Mouse (Mus musculus) R1 (cell line): Measurements from ENCODE around the gene Lrrn2.
"Not testable (repeated sequence)": the region's sequence is repeated elsewhere in the genome, so short reads cannot be mapped to it uniquely, and the experiment has no call there.

ENCODE experiments used
- DNase-seq: peaks from one replicate; pipeline ENCODE4 v3.0.0-alpha.2; 2018; ENCODE audit warnings: low read depth, low spot score

The Lrrn2 gene

DNA sequence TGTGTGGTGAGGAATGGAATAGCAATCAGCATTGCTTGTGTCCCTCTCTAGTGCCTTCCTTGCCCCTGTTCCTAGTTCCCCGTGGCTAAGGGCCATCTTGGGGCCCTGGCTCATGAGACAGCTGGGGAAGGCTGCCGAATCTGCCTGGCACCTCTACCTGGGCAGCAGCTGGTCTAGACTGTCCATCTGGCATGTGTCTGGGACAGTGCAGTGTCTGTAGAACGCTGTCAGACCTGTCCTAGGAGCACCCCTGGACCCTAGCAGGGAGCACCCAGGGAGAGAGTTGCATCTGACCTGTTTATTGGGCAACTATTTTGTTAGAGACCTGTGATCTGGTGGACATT lies 48.8 kb downstream of the Lrrn2 start:
- no peak for DNase-seq

DNA sequence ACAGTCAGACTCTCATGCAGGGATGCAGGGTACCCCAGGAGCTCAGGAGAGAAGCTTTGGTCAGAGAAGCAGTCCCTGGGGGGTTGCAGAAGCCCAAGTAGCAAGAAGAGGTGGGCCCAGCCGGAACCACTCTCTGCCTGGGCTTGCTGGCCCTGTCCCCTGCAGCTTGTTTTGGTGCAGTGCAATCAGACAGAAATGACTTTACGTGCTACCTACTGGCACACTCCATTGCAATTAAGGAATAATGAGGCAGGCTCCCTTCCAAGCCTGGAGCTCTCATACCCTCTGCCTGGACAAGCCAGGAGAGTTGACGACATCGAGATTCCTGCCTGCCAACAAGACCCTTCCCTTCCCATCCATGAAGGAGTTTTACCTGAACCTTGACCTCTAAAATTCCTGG lies 50.2 kb downstream of the Lrrn2 start:
- no peak for DNase-seq

DNA sequence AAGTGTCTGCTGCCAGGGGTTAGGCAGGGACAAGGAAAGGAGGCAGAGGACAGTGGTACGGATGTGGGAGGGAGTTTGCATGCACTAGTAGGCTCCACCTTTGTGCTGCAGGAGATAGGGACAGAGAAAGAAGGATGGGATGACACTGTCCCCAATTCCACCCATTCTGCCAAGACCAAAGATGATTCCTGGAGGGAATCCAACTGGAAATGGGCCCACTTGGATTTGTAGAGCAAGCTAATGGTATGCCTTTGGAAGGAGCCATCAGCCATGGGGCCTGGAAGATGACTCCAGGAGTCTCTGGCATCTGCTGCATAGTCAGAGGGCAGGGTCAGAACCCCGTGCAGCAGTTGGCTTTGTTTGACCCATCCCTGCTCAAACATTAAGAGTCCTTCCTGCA lies 52.3 kb downstream of the Lrrn2 start:
- no peak for DNase-seq

DNA sequence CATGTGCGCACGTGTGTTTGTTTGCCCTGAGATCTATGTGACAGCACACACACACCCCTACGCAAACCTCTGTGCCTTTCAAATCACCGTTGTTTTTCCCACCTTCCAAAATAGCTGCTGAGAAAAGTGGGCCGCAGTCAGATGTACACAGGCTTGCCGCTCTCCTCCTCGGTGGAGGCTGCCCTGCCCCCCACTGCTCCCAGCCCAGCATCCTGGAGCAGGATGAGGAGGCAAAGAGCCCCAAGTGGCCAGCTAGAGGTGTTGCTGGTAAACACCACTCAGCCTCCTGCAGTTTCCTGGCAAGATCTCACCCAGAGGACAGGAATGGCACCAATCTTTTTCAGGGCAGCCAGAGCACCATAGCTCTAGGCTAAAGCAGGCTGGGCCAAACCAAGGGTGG lies 54.8 kb downstream of the Lrrn2 start:
- DNase-seq, result peak; percentile 79

DNA sequence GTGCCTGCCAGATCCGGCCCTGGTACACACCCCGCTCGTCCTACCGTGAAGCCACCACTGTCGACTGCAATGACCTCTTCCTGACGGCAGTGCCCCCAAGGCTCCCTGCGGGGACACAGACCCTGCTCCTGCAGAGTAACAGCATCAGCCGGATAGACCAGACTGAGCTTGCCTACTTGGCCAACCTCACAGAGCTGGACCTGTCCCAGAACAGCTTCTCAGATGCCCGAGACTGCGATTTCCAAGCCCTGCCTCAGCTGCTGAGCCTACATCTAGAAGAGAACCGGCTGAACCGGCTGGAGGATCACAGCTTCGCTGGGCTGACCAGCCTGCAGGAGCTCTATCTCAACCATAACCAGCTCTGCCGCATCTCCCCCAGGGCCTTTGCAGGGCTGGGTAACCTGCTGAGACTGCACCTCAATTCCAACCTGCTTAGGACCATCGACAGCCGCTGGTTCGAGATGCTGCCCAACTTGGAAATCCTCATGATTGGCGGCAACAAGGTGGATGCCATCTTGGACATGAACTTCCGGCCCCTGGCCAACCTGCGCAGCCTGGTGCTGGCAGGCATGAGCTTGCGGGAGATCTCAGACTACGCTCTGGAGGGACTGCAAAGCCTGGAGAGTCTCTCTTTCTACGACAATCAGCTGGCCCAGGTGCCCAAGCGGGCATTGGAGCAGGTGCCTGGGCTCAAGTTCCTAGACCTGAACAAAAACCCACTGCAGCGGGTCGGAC lies 57.4 kb downstream of the Lrrn2 start:
- DNase-seq, result no peak

DNA sequence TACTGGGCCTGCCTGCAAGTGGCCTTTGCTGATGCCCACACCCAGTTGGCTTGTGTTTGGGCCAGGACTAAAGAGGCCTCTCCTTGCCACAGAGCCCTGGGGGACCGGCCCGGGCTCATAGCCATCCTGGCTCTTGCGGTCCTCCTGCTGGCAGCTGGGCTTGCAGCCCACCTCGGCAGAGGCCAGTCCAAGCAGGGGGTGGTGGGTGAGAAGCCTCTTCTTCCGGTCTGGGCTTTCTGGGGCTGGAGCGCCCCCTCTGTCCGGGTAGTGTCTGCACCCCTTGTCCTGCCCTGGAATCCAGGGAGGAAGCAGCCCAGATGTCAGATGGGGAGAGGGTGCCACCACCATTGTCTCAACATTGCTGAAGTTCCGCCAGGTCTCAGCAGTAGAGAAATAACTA lies 58.9 kb downstream of the Lrrn2 start:
- DNase-seq, result no peak

DNA sequence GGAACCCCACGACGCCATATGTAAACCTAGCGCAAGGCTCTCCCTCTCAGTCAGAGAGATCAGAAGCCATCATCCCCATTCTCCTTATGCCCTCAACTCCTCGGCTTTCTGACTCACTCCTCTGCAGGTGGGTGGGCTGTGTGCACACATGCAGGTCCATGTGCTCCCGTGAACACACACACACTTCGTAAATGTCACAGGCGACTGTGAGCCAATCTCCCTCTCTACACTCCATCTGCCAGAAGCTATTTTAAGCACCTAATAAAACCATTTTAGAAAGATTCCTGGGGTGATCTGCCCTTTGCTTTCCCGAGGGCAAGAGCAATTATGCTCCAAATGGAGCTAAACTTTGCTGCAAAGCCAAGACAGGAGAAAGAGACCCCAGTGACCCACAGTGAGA lies 65.8 kb downstream of the Lrrn2 start:
- no peak for DNase-seq

DNA sequence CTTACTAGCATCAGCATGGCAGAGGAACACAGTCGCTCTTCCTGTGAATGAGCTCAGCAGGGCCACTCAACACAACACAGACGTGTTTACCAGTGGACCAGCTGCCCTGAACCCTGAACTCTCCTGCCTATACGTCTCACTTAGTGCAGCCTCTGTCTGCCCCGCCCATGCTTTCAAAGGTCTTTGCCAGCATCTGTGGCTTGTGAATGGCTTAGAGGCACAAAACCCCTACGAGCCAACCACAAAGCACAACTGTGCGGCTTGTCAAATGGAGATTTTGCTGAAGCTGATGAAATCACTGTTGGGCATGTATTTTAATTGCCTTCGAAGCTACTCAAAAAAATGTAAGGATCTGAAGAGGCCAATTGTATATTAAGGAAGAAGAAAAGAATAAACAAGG lies 67.7 kb downstream of the Lrrn2 start:
- peak; percentile 52 for DNase-seq

DNA sequence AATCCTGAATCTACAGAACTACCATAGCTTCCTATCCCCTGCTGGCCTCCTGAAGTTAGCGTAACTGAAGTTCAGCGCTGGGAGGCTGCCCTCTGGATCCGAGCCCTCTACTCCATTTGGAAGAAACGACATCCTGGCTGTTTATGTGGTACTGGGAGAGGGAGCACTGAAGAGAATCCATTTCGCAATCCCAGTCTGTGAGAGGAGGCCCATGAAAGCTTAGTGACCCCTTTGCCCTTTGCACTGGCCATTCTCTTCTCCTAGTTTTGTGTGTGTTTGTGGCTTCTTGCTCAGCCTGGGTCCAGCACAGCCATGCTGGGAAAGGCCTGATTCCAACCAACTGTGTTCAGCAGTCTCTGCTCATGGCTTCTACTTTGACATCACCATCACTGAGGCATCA lies 76.7 kb downstream of the Lrrn2 start:
- no peak for DNase-seq

DNA sequence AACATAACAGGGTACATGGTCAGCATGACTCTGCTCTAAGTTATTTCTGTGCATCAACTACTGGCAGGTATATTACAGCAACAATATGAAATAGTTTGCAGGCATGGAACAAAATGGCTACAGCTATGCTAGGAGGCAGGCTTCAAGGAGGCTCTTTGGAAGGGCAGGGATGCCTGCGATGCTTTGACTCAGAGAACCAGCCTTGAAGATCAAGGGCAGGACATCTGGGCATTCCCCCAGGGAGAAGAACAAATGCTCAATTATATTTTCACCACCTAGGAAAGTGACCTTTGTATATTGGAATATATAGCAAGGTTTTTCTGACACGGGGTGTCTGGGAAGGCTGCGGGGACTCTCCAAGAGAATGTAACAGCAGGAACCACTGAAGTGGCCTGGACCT lies 81.7 kb downstream of the Lrrn2 start:
- DNase-seq, result no peak

DNA sequence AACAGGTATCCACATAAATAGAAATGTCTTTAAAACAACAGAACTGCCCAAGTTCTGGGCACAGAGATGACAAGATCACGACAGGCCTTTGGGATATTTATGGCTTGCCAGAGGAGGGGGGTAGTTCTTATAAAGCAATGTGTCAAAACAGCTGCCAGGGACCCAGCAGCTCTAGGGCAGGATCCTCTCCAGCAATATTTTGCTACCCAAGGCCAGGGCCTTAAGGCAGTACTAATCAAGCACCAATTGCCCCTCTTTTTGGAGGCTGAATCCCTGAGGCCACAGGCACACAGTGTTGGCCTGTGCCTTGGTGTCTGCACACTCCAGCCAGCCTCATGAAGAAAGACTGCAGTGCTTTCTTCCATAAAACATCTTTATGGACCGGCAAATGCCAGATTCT lies 84.0 kb downstream of the Lrrn2 start:
- no peak for DNase-seq

DNA sequence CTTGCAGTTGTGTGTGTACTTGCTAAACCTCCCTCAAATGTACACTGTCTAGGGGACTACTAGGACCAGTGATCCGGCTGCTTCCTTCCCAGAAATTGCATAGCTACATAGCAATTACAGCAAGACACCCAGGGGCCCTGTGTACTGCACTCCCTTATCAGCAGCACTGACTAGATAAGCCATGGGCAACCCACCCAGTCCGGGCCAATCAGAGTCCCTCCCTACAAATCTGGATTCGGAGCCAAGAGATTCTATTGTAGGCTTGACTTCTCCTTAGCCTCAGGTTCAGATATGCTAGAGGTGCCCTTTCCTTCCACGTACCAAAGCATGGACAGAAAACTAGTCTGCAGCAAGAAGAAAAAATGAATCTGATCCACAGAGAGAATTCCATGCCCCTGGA lies 84.6 kb downstream of the Lrrn2 start:
- no peak for DNase-seq

DNA sequence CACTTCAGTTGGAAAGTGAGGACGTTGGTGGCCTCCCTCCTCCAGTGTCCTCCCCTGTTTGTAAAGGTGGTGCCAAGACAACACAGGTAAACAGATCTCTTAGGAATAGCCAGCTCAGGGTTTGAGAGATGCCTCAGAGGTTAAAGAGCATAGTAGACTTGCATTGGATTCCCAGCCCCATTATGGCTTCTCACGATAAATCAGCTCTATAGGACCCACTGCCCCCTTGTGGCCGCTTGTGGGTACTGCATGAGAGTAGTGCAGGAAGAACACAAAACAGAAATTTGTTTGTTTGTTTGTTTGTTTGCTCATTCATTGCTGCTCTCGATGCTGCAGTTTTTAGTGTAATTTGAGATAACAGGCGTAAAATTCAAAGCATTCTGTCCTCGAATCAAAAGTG lies 88.6 kb downstream of the Lrrn2 start:
- peak; percentile 79 for DNase-seq

DNA sequence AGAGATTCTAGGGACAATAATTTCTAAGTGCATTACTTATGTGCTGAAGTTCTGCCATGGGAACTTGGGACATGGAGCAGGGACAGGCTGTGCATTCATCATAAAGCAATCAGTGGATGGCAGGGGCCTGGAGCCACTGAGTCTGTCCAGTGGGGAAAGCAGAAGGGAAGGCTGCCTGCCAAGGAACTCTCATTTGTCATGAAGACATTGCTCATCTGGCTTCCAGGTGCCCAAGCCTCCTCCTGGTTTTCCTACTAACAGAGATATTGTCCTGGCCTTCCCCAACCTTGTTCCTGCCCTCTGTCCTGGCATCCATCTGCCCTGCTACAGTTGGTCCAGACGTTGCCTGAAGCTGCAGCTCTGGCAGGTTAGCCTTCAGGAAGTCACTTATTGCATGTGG lies 97.3 kb downstream of the Lrrn2 start:
- no peak for DNase-seq

DNA sequence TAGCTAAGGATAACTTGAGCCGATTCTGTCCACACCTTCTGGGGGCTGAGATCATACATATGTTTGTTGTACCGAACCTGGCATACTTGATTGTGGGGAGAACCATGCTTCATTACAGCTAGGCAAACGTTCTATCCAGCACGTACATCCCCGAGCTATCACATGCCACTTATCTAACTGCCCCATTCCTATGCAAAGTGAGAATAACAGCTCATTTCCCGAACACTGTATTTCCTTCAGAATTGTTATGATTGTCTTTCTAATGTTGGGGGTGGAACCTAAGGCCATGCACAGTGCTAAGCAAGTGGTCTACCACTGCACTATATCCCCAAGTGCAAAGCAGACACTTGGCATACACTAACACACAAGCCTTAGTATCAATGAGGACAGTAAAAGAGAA lies 101.2 kb downstream of the Lrrn2 start:
- DNase-seq, result peak; percentile 65

DNA sequence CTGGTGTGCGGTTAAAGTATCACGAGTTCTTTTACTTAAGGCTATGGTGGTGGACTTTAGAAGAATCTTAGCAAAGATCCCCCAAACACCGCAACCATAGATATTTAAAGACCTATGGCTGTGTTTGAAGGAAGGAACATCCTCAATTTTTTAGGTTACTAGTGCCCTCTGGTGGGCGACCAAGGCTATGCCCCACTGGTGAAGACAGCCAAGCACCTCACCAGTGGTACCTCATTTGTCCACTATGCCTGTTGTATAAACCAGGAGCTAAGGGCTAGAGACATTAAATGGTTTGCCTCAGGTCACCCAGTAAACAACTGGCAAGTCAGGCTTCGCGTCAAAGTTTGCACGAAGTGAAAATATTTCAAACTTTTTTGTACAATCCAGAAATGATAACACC lies 102.7 kb downstream of the Lrrn2 start:
- peak; percentile 87 for DNase-seq

DNA sequence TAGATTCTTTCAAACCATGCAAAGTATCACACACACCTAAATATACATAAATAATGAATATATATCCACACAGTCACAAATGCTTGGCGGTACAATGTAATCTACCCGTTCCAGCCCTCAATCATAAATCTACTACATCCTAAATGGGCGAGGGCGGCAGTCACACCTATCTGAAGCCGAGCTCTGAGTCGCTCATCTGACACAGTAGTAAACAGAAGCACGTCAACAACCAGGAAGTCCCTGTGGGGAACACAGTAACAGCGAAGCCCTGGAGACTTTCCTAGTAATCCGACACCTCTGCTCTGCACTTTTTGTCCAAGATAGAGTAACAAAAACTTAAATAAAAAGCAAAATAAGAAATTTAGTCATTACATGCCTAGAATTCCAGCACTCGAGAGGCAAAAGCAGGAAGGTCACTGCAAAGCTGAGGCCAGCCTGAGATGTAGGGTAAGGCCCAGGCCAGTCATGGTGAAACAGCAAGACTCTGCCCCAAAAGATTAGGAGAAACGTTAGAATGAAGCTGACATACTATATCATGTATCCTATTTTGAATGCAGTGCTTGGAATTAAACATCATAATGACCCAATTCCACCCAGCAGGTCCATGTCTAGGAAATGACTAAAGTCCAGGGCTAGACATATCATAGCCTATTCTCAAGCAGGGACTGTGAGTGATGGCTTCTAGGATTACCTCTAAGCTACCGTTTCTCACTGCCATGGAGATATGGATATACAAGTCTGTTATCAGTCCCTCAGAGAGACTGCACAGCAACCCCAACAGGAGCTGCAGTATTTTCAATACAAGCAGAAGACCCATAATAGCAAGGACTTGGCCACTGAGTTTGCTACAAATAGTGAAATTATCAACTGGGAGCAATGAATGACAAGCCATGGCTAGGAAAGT lies 108.7 kb downstream of the Lrrn2 start:
- DNase-seq, result not testable (repeated sequence)
